Mouse (Mus musculus) Patski (cell line): ENCODE data around the gene Il34. TPM values are rescaled to one million over a fixed set of nuclear protein-coding genes. Genes with fewer than 3 reads are reported as not detected.
"Not testable (repeated sequence)": the region's sequence is repeated elsewhere in the genome, so short reads cannot be mapped to it uniquely, and the experiment has no call there.

Experiments
- ATAC-seq: fragments of 100-300 bp; one replicate; pipeline ENCODE4 v1.8.0; 2021
- CTCF ChIA-PET: fragments of 350-600 bp; sonication (Branson Sonifier 250); formaldehyde crosslinking; loops from one replicate; lab custom pipeline; 2022; ENCODE audit warnings: inconsistent platforms; lab: Charles Lee
- POLR2A ChIA-PET: fragments of 350-600 bp; sonication (Branson Sonifier 250); formaldehyde crosslinking; loops from one replicate; lab custom pipeline; 2022; ENCODE audit warnings: antibody characterized with exemption, inconsistent platforms; lab: Charles Lee
- DNase-seq: peaks from one replicate; pipeline ENCODE4 v3.0.0-alpha.2; 2011; ENCODE audit warnings: low read depth, low spot score
- H3K27me3 ChIP-seq: fragments of 371-371 bp; one replicate; pipeline ENCODE4 v1.5.1; 2021
- CTCF ChIP-seq: fragments of 100-300 bp; IDR thresholded peaks from one replicate; pipeline ENCODE4 v1.5.1; 2021
- in situ Hi-C: fragments of 300-500 bp; cut with MboI; formaldehyde crosslinking; loops from 3 replicates; pipeline ENCODE4 v1.11.1; 2018; ENCODE audit warnings: low pct_unique_long_range_greater_than_20kb, mixed read lengths
- polyA plus RNA-seq: library from polyadenylated mRNA; unstranded; gene quantifications from one replicate; pipeline ENCODE4 v1.2.3, GENCODE M21; 2021

The Il34 gene
- polyA plus RNA-seq, 1 experiment from 2014 or later = 35.6 TPM

GRCm38 (mm10) chr8:110788981-110789380 is 16.7 kb downstream of the Il34 start:
- TF ChIP-seq CTCF = no peak
- ChIA-PET CTCF (interaction anchor here (1.5 to 2.0 kb wide), 2 partner anchors 17 to 32 kb away, joined by 4 to 7 read pairs; partner anchors contain the start of gene Il34), POLR2A (interaction anchor here (1.0 to 3.2 kb wide), 5 partner anchors 9 to 38 kb away, joined by 3 to 13 read pairs (median 4); partner anchors contain the start of gene Il34)

GRCm38 (mm10) chr8:110787411-110787954 is 18.2 kb downstream of the Il34 start:
- ChIA-PET POLR2A (no interaction called here), CTCF (interaction anchor here (0.8 to 1.6 kb wide), 2 partner anchors 10 to 15 kb away, joined by 3 to 10 read pairs; no protein-coding TSS in a partner anchor)
- in situ Hi-C loops = loop anchor here (25.0 kb wide), 1 partner anchor 950 kb away; the partner anchor contains the start of gene Bcar1
- no peak for ATAC-seq
- H3K27me3 ChIP-seq = no peaks in the 10 kb centered on the region
- no peak for TF ChIP-seq CTCF
- no peak for DNase-seq

More at GRCm38 (mm10) chr8:110788981-110789380, 16.7 kb downstream of the Il34 start:
- no peaks in the 10 kb centered on the region for H3K27me3 ChIP-seq
- DNase-seq (no peak), ATAC-seq (peak; percentile 46)
- in situ Hi-C loops = loop anchor here (25.0 kb wide), 1 partner anchor 948 kb away; the partner anchor contains the start of gene Bcar1

GRCm38 (mm10) chr8:110786934-110787333 is 18.8 kb downstream of the Il34 start:
- ATAC-seq (no peak), DNase-seq (no peak)
- no peaks in the 10 kb centered on the region for H3K27me3 ChIP-seq
- POLR2A ChIA-PET = no interaction called here
- TF ChIP-seq CTCF = no peak
- in situ Hi-C loops = loop anchor here (25.0 kb wide), 1 partner anchor 950 kb away; the partner anchor contains the start of gene Bcar1
- CTCF ChIA-PET = interaction anchor here (0.8 to 1.6 kb wide), 2 partner anchors 9 to 15 kb away, joined by 3 to 10 read pairs; no protein-coding TSS in a partner anchor

- not testable (repeated sequence) for ATAC-seq, H3K27me3 ChIP-seq, DNase-seq
- CTCF ChIA-PET = interaction anchor here (1.6 kb wide), 1 partner anchor 9 kb away, joined by 10 read pairs; no protein-coding TSS in a partner anchor
- in situ Hi-C loops = loop anchor here (25.0 kb wide), 1 partner anchor 951 kb away; the partner anchor contains the start of gene Bcar1
- POLR2A ChIA-PET = interaction anchor here (0.8 kb wide), 1 partner anchor 20 kb away, joined by 3 read pairs; the partner anchor contains the start of gene Il34
Observed at GRCm38 (mm10) chr8:110786501-110786900, 19.2 kb downstream of the Il34 start.

GRCm38 (mm10) chr8:110785366-110785765 is 20.4 kb downstream of the Il34 start:
- no peak for DNase-seq
- no peak for ATAC-seq
- in situ Hi-C loops = loop anchor here (25.0 kb wide), 1 partner anchor 952 kb away; the partner anchor contains the start of gene Bcar1
- no peaks in the 10 kb centered on the region for H3K27me3 ChIP-seq
- POLR2A ChIA-PET = interaction anchor here (1.3 kb wide), 1 partner anchor 8 kb away, joined by 3 read pairs; no protein-coding TSS in a partner anchor
- TF ChIP-seq CTCF = no peak
- CTCF ChIA-PET = interaction anchor here (1.1 kb wide), 1 partner anchor 60 kb away, joined by 3 read pairs; no protein-coding TSS in a partner anchor

GRCm38 (mm10) chr8:110779924-110780718 is 25.6 kb downstream of the Il34 start:
- CTCF ChIA-PET = interaction anchor here (0.8 to 1.9 kb wide), 2 partner anchors 16 to 30 kb away, joined by 3 to 5 read pairs; no protein-coding TSS in a partner anchor
- TF ChIP-seq CTCF = no peak
- POLR2A ChIA-PET = interaction anchor here (1.0 to 1.4 kb wide), 3 partner anchors 9 to 25 kb away, joined by 3 to 7 read pairs (median 3); partner anchors contain the start of gene Il34
- peak; percentile 74 for ATAC-seq
- no peaks in the 10 kb centered on the region for H3K27me3 ChIP-seq
- in situ Hi-C loops = loop anchor here (25.0 kb wide), 1 partner anchor 957 kb away; the partner anchor contains the start of gene Bcar1
- DNase-seq = peak; percentile 38

- ChIA-PET POLR2A (interaction anchor here (0.6 kb wide), 1 partner anchor 1074 kb away, joined by 5 read pairs; no protein-coding TSS in a partner anchor), CTCF (interaction anchor here (1.1 to 1.5 kb wide), 4 partner anchors 9 to 27 kb away, joined by 3 to 5 read pairs (median 3); no protein-coding TSS in a partner anchor)
- no peak for DNase-seq
- no peak for ATAC-seq
- in situ Hi-C loops = loop anchor here (25.0 kb wide), 1 partner anchor 961 kb away; the partner anchor contains the start of gene Bcar1
- no peak for TF ChIP-seq CTCF
- H3K27me3 ChIP-seq = no peaks in the 10 kb centered on the region
Observed at GRCm38 (mm10) chr8:110776335-110776734, 29.4 kb downstream of the Il34 start.

GRCm38 (mm10) chr8:110775721-110776120 is 30.0 kb downstream of the Il34 start:
- CTCF ChIA-PET = interaction anchor here (1.1 to 1.5 kb wide), 3 partner anchors 9 to 26 kb away, joined by 3 to 5 read pairs (median 3); no protein-coding TSS in a partner anchor
- TF ChIP-seq CTCF = no peak
- no peak for DNase-seq
- in situ Hi-C loops = loop anchor here (25.0 kb wide), 1 partner anchor 962 kb away; the partner anchor contains the start of gene Bcar1
- no peaks in the 10 kb centered on the region for H3K27me3 ChIP-seq
- ATAC-seq = no peak
- POLR2A ChIA-PET = interaction anchor here (0.6 kb wide), 1 partner anchor 1073 kb away, joined by 5 read pairs; no protein-coding TSS in a partner anchor

- ATAC-seq (no peak), DNase-seq (no peak)
- H3K27me3 ChIP-seq = no peaks in the 10 kb centered on the region
- CTCF ChIA-PET = interaction anchor here (0.9 to 1.4 kb wide), 2 partner anchors 8 to 18 kb away, joined by 3 to 5 read pairs; no protein-coding TSS in a partner anchor
- POLR2A ChIA-PET = interaction anchor here (0.6 kb wide), 1 partner anchor 87 kb away, joined by 4 read pairs; no protein-coding TSS in a partner anchor
- in situ Hi-C loops = loop anchor here (25.0 kb wide), 1 partner anchor 962 kb away; the partner anchor contains the start of gene Bcar1
- peak; percentile 65 for TF ChIP-seq CTCF
Observed at GRCm38 (mm10) chr8:110775316-110775715, 30.4 kb downstream of the Il34 start.
